ENCODE assay signal across 8 mouse cellular contexts in the genomic region with DNA sequence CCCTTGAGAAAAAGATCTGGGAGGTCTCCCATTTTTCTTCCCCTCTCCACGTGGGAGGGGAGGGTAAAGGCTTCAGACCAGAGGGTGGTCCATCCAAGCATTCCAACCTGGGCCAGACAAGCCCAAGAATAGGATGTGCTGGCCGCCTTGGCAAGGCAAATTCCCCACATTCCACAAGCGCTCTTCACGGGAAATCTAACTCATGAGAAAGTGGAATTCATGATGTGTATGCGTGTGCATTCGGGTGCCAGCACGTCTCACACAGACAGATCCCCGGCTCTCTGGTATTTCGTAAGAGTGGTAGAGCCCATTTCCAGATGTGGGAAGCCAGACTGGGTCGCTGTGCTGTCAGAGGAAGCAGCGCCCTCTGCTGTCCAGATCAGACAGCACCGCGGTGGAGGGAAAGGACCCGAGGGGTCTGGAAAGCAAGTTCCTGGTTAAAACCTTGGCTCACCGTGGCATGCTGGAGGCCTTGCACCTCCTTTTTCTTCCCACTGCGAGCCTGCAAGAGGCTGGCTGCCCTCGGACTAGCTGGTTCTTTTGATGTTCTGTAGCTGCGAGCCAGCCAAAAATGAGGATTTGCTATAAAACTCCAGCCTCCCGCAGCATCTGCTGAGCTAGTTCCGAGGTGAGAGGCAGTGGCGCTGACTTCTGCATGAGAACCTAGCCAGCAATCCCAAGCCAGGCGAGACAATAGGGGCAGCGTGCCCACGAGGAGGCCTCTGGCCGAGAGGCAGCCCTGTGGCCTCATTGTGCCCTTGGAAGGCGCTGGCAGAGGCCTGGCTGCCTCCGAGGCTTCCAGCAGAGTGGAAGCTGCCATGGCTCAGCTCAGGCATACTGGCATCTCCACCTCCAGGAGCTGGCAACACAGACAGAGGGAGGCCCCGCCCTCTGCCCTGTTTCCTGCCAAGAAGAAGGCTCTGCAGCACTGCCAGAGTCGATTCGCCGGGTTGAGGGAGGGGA.
DNase-seq lines count a peak whose midpoint lies in the region; ATAC-seq lines count a peak whose summit lies in the region.

No protein-coding gene starts in this region.

- H3K27ac ChIP-seq in hindbrain, embryonic 14.5 days = peak overlapping the region; percentile 95

- WGBS in hindbrain, embryonic 14.5 days = under 1% methylated on average over 31 of the region's 31 CpGs

- H3K9me3 ChIP-seq in hindbrain, embryonic 14.5 days (ENCODE audit: control insufficient read depth, low read length) = no peaks in the 10 kb centered on the region

- peak; percentile 89 for ATAC-seq in hindbrain, embryonic 14.5 days (ENCODE audit: low FRiP score)

- H3K9ac ChIP-seq in hindbrain, embryonic 14.5 days = peak overlapping the region; percentile 50

- H3K4me1 ChIP-seq in hindbrain, embryonic 14.5 days (replicated peaks; ENCODE audit: control insufficient read depth, insufficient read depth, low read length) = peaks cover 44% of the 10 kb centered on the region

- DNase-seq in R1 (ENCODE audit: low read depth, low spot score) = peak; percentile 85
- DNase-seq in cerebellum, postnatal 25 days = peak; percentile 95 to 96
- DNase-seq in frontal cortex, postnatal 25 days (ENCODE audit: low spot score in 2 of 2) = peak; percentile 84 to 92
- peak; percentile 91 for DNase-seq in hindbrain, embryonic 14.5 days (ENCODE audit: low spot score)
- peak; percentile 87 to 91 for DNase-seq in layer of hippocampus, postnatal 36 days
- peak; percentile 95 for DNase-seq in lung, postnatal 36 days
- peak; percentile 93 for DNase-seq in retina, postnatal 1 day
- DNase-seq in urinary bladder, adult 18-20 months (ENCODE audit: low spot score in 2 of 2) = peak; percentile 84

- peak overlapping the region; percentile 15 for H3K4me3 ChIP-seq in hindbrain, embryonic 14.5 days (replicated peaks; ENCODE audit: low read length)

- no peaks in the 10 kb centered on the region for H3K27me3 ChIP-seq in hindbrain, embryonic 14.5 days (ENCODE audit: control insufficient read depth, insufficient read depth, low read length)

- H3K36me3 ChIP-seq in hindbrain, embryonic 14.5 days (replicated peaks; ENCODE audit: control insufficient read depth, insufficient read depth) = no peaks in the 10 kb centered on the region

- peak overlapping the region; percentile 51 for H3K4me2 ChIP-seq in hindbrain, embryonic 14.5 days (replicated peaks)

Comparison
In these comparisons a context has a peak if more than half of its experiments do, and no peak if none do; other contexts are left out.
1. Peak in every context shown above with its lines: DNase-seq, ATAC-seq, H3K4me3 ChIP-seq and H3K27ac ChIP-seq.